Mouse (Mus musculus): ENCODE measurements around the gene Mrpl19. TPM values are rescaled to one million over a fixed set of nuclear protein-coding genes. Genes with fewer than 3 reads are reported as not detected.

Mrpl19 gene
- polyA plus RNA-seq, 1 experiment from 2014 or later: 49.9 TPM

DNA sequence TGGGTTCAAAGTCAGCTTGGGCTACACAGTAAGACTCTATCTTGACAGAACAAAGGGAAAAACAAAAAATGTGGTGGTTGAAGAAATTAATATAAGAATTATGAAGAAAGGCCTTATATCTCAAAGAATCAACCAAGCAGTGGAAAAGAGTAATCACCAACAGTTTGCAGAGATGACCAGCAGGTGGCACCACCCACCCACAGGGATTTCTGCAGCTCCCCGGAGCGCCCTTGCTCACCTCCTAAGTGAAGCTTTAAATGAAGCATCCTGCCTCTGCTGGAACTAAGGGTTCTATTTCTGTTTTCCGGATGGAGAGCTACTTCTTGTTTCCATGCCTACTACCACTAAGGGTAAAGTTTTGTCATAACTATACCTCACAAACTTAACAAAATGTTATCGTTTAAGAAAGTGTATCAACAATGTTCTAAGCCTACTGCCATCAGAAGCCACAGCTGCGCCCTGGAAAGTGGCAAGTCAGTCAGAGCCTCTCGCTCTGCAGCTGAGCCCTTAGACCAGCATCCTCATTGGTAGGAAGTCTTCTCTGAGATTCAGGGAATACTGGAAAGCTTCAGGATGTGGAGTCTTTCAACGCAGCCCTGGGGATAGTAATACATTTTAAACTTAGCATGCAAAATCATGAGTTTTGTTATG, 10.3 kb upstream of the Mrpl19 start:
- Histone ChIP-seq H3K9ac (ENCODE audit: low read length) (no peak overlapping the region), H3K27me3 (ENCODE audit: control insufficient read depth, insufficient read depth, low read length) (no peaks in the 10 kb centered on the region), H3K4me1 (ENCODE audit: control insufficient read depth, insufficient read depth, low read length) (no peaks in the 10 kb centered on the region), H3K9me3 (replicated peaks; ENCODE audit: control insufficient read depth, low read length) (no peaks in the 10 kb centered on the region), H3K4me2 (ENCODE audit: low read depth, low read length) (no peak overlapping the region), H3K27ac (ENCODE audit: low read length) (no peak overlapping the region), H3K4me3 (replicated peaks; ENCODE audit: low read length) (no peak overlapping the region), H3K36me3 (ENCODE audit: control insufficient read depth, insufficient read depth, low read length) (no peaks in the 10 kb centered on the region)
- 29% methylated on average over 7 of the region's 7 CpGs for whole genome bisulfite sequencing
- no peak for ATAC-seq (ENCODE audit: insufficient read depth, low FRiP score)

GRCm38 (mm10) chr6:81972595-81972994, 6.8 kb upstream of the Mrpl19 start:
- Histone ChIP-seq H3K9me3 (replicated peaks; ENCODE audit: control insufficient read depth, low read length) (no peaks in the 10 kb centered on the region), H3K4me3 (replicated peaks; ENCODE audit: low read length) (no peak overlapping the region), H3K9ac (ENCODE audit: low read length) (no peak overlapping the region), H3K27me3 (ENCODE audit: control insufficient read depth, insufficient read depth, low read length) (no peaks in the 10 kb centered on the region), H3K4me1 (ENCODE audit: control insufficient read depth, insufficient read depth, low read length) (no peaks in the 10 kb centered on the region), H3K36me3 (ENCODE audit: control insufficient read depth, insufficient read depth, low read length) (no peaks in the 10 kb centered on the region), H3K4me2 (ENCODE audit: low read depth, low read length) (no peak overlapping the region), H3K27ac (ENCODE audit: low read length) (no peak overlapping the region)
- WGBS: 83% methylated on average over 8 of the region's 8 CpGs
- ATAC-seq (ENCODE audit: insufficient read depth, low FRiP score): no peak

GRCm38 (mm10) chr6:81971196-81971595, 5.4 kb upstream of the Mrpl19 start:
- H3K27ac ChIP-seq (ENCODE audit: low read length): no peak overlapping the region
- 82% methylated on average over 7 of the region's 7 CpGs for WGBS
- H3K4me2 ChIP-seq (ENCODE audit: low read depth, low read length): no peak overlapping the region
- H3K36me3 ChIP-seq (ENCODE audit: control insufficient read depth, insufficient read depth, low read length): no peaks in the 10 kb centered on the region
- no peaks in the 10 kb centered on the region for H3K9me3 ChIP-seq (replicated peaks; ENCODE audit: control insufficient read depth, low read length)
- ATAC-seq (ENCODE audit: insufficient read depth, low FRiP score): no peak
- H3K27me3 ChIP-seq (ENCODE audit: control insufficient read depth, insufficient read depth, low read length): no peaks in the 10 kb centered on the region
- no peaks in the 10 kb centered on the region for H3K4me1 ChIP-seq (ENCODE audit: control insufficient read depth, insufficient read depth, low read length)
- H3K9ac ChIP-seq (ENCODE audit: low read length): no peak overlapping the region
- H3K4me3 ChIP-seq (replicated peaks; ENCODE audit: low read length): no peak overlapping the region

DNA sequence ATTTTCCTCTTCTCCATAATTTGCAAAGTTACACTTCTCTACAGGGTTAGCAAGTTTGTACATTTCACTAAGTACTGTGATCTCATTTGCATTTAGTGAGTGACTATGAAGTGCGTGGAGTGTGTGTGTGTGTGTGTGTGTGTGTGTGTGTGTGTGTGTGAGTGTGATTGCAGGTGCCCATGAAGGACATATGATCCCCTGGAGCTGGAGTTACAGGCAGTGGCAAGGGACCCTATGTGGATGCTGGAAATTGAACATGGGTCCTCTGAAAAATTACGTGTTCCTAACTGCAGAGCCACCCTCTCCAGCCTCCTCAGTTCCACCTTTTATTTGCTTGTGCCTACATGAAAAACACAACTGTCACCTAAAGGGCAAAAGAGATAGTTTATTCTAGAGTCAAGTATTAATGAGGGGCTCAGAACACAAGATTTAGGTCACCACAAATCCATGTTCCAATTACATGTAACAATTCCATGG, 348 bp upstream of the Mrpl19 start:
- H3K9me3 ChIP-seq (replicated peaks; ENCODE audit: control insufficient read depth, low read length): no peaks in the 10 kb centered on the region
- H3K27me3 ChIP-seq (ENCODE audit: control insufficient read depth, insufficient read depth, low read length): no peaks in the 10 kb centered on the region
- H3K9ac ChIP-seq (ENCODE audit: low read length): no peak overlapping the region
- 45% methylated on average over 2 of the region's 2 CpGs for WGBS
- H3K27ac ChIP-seq (ENCODE audit: low read length): no peak overlapping the region
- H3K4me2 ChIP-seq (ENCODE audit: low read depth, low read length): peak overlapping the region; percentile 47
- peaks cover 7% of the 10 kb centered on the region; the same call in 1 of the 2 replicates for H3K4me1 ChIP-seq (ENCODE audit: control insufficient read depth, insufficient read depth, low read length)
- peaks cover 14% of the 10 kb centered on the region; the same call in 1 of the 2 replicates for H3K36me3 ChIP-seq (ENCODE audit: control insufficient read depth, insufficient read depth, low read length)
- ATAC-seq (ENCODE audit: insufficient read depth, low FRiP score): peak; percentile 44; the same call in 1 of the 2 replicates
- H3K4me3 ChIP-seq (replicated peaks; ENCODE audit: low read length): peak overlapping the region; percentile 68

DNA sequence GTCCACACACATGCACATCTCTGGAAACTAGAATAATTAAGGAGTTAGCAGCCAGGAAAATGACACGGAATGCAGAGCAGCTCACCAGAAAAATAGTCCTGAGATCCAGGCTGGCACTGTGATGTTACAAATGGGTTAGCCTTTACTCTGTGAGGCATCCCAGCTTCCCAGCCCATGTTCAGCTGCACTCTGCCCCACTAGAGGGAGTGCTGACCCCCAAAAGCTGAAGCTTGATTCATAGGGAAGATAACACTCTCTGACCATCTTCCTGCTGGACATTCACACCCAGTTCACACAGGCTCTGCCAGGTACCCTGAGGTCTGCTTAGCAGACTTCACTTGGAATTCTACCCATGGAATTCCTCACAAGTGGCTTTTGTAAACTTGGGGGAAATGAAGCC, 5.5 kb downstream of the Mrpl19 start:
- Histone ChIP-seq H3K4me2 (ENCODE audit: low read depth, low read length) (no peak overlapping the region), H3K4me1 (ENCODE audit: control insufficient read depth, insufficient read depth, low read length) (peaks cover 7% of the 10 kb centered on the region; the same call in 1 of the 2 replicates), H3K9ac (ENCODE audit: low read length) (no peak overlapping the region), H3K9me3 (replicated peaks; ENCODE audit: control insufficient read depth, low read length) (no peaks in the 10 kb centered on the region), H3K27me3 (ENCODE audit: control insufficient read depth, insufficient read depth, low read length) (no peaks in the 10 kb centered on the region), H3K36me3 (ENCODE audit: control insufficient read depth, insufficient read depth, low read length) (peaks cover 29% of the 10 kb centered on the region), H3K4me3 (replicated peaks; ENCODE audit: low read length) (no peak overlapping the region), H3K27ac (ENCODE audit: low read length) (no peak overlapping the region)
- ATAC-seq (ENCODE audit: insufficient read depth, low FRiP score): no peak
- WGBS: 94% methylated on average over 1 of the region's 1 CpGs

DNA sequence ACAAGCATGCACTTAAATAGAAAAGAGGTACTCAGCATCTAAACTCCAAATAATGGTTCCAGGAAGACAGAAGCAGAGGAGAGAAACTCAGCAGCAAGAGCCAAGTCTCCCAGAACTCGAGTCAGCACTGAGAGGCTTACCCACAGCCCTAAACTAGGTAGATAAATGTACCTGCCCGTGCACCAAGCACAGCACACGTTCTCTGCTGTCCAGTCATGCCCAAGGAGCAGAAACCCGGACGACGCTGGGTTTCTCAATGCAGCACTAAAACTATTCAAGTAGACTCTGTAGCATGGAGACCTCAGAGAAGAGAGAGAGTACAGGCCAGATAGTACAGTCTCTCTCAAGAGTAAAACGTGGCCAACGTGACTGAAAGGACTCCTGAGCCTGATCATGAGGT, 5.9 kb downstream of the Mrpl19 start:
- Histone ChIP-seq H3K9me3 (replicated peaks; ENCODE audit: control insufficient read depth, low read length) (no peaks in the 10 kb centered on the region), H3K4me2 (ENCODE audit: low read depth, low read length) (no peak overlapping the region), H3K27me3 (ENCODE audit: control insufficient read depth, insufficient read depth, low read length) (no peaks in the 10 kb centered on the region), H3K9ac (ENCODE audit: low read length) (no peak overlapping the region), H3K36me3 (ENCODE audit: control insufficient read depth, insufficient read depth, low read length) (peaks cover 29% of the 10 kb centered on the region), H3K27ac (ENCODE audit: low read length) (no peak overlapping the region), H3K4me3 (replicated peaks; ENCODE audit: low read length) (no peak overlapping the region), H3K4me1 (ENCODE audit: control insufficient read depth, insufficient read depth, low read length) (peaks cover 5% of the 10 kb centered on the region; the same call in 1 of the 2 replicates)
- WGBS: 93% methylated on average over 8 of the region's 8 CpGs
- ATAC-seq (ENCODE audit: insufficient read depth, low FRiP score): no peak

- 83% methylated on average over 11 of the region's 11 CpGs for WGBS
- no peak overlapping the region for H3K4me2 ChIP-seq (ENCODE audit: low read depth, low read length)
- no peaks in the 10 kb centered on the region for H3K27me3 ChIP-seq (ENCODE audit: control insufficient read depth, insufficient read depth, low read length)
- H3K9ac ChIP-seq (ENCODE audit: low read length): no peak overlapping the region
- H3K4me1 ChIP-seq (ENCODE audit: control insufficient read depth, insufficient read depth, low read length): no peaks in the 10 kb centered on the region
- H3K4me3 ChIP-seq (replicated peaks; ENCODE audit: low read length): no peak overlapping the region
- no peak for ATAC-seq (ENCODE audit: insufficient read depth, low FRiP score)
- no peak overlapping the region for H3K27ac ChIP-seq (ENCODE audit: low read length)
- H3K36me3 ChIP-seq (ENCODE audit: control insufficient read depth, insufficient read depth, low read length): peaks cover 29% of the 10 kb centered on the region
- no peaks in the 10 kb centered on the region for H3K9me3 ChIP-seq (replicated peaks; ENCODE audit: control insufficient read depth, low read length)
Measured at GRCm38 (mm10) chr6:81957992-81958391, 7.8 kb downstream of the Mrpl19 start.

- 92% methylated on average over 4 of the region's 4 CpGs for WGBS
- Histone ChIP-seq H3K4me1 (ENCODE audit: control insufficient read depth, insufficient read depth, low read length) (no peaks in the 10 kb centered on the region), H3K4me3 (replicated peaks; ENCODE audit: low read length) (no peak overlapping the region), H3K4me2 (ENCODE audit: low read depth, low read length) (no peak overlapping the region), H3K27me3 (ENCODE audit: control insufficient read depth, insufficient read depth, low read length) (no peaks in the 10 kb centered on the region), H3K9me3 (replicated peaks; ENCODE audit: control insufficient read depth, low read length) (no peaks in the 10 kb centered on the region), H3K27ac (ENCODE audit: low read length) (no peak overlapping the region), H3K9ac (ENCODE audit: low read length) (no peak overlapping the region), H3K36me3 (ENCODE audit: control insufficient read depth, insufficient read depth, low read length) (peaks cover 19% of the 10 kb centered on the region; the same call in 1 of the 2 replicates)
- ATAC-seq (ENCODE audit: insufficient read depth, low FRiP score): no peak
Measured at GRCm38 (mm10) chr6:81956399-81956798, 9.4 kb downstream of the Mrpl19 start.

DNA sequence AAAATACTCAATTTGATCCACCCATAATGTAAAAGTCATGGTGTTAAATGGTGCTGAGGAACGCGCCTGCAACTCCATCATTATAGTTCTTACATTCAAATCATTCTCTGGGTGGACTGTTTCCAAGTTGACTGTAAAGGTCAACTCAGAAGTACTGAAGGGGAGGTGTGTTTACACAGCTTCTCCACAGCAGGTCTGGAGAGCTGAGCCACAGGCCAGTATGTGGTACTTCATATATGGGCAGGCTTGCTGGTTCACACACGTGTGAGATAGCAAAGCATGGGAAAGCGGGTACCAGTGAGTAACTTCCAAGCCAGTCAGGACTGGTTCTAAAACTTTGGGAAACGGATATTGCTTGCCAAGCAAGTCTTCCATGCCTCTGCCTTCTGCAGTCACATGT, 10.6 kb downstream of the Mrpl19 start:
- H3K36me3 ChIP-seq (ENCODE audit: control insufficient read depth, insufficient read depth, low read length): peaks cover 20% of the 10 kb centered on the region; the same call in 1 of the 2 replicates
- H3K4me3 ChIP-seq (replicated peaks; ENCODE audit: low read length): no peak overlapping the region
- no peaks in the 10 kb centered on the region for H3K9me3 ChIP-seq (replicated peaks; ENCODE audit: control insufficient read depth, low read length)
- no peak overlapping the region for H3K9ac ChIP-seq (ENCODE audit: low read length)
- no peak overlapping the region for H3K27ac ChIP-seq (ENCODE audit: low read length)
- H3K27me3 ChIP-seq (ENCODE audit: control insufficient read depth, insufficient read depth, low read length): no peaks in the 10 kb centered on the region
- H3K4me1 ChIP-seq (ENCODE audit: control insufficient read depth, insufficient read depth, low read length): no peaks in the 10 kb centered on the region
- no peak overlapping the region for H3K4me2 ChIP-seq (ENCODE audit: low read depth, low read length)
- WGBS: 88% methylated on average over 5 of the region's 5 CpGs
- no peak for ATAC-seq (ENCODE audit: insufficient read depth, low FRiP score)

All from stomach, embryonic 16.5 days (tissue).